Mouse (Mus musculus) limb, embryonic 14.5 days (tissue): ENCODE data around the gene Tgm5. TPM values are rescaled to one million over a fixed set of nuclear protein-coding genes. Genes with fewer than 3 reads are reported as not detected.

ENCODE experiments used
- ATAC-seq: fragments of 200-750 bp; cut with Nextera tagmentation; 2 replicates; pipeline ENCODE4 v1.8.0; 2017; ENCODE audit warnings: low read depth, moderate number of reproducible peaks, moderate TSS enrichment; ENCODE audit not compliant: low FRiP score
- DNase-seq: peaks from one replicate; pipeline ENCODE4 v3.0.0-alpha.2; 2015; ENCODE audit warnings: low spot score
- H3K27ac ChIP-seq: fragments of 300-500 bp; sonication (generic); replicated peaks from 2 replicates; pipeline ENCODE4 v1.5.1; 2014; ENCODE audit warnings: low read depth, mild to moderate bottlenecking, low read length, moderate library complexity, mixed read lengths
- H3K27me3 ChIP-seq: fragments of 300-500 bp; sonication (generic); 2 replicates; pipeline ENCODE4 v1.6.1; 2014; ENCODE audit warnings: low read length, mixed read lengths; ENCODE audit not compliant: control insufficient read depth, insufficient read depth
- H3K36me3 ChIP-seq: fragments of 300-500 bp; sonication (generic); 2 replicates; pipeline ENCODE4 v1.6.1; 2014; ENCODE audit warnings: mild to moderate bottlenecking, low read length, moderate library complexity, mixed read lengths; ENCODE audit not compliant: control insufficient read depth, insufficient read depth
- H3K4me1 ChIP-seq: fragments of 300-500 bp; sonication (generic); 2 replicates; pipeline ENCODE4 v1.6.1; 2014; ENCODE audit warnings: antibody characterized with exemption, low read length, mixed read lengths; ENCODE audit not compliant: control insufficient read depth, insufficient read depth
- H3K4me2 ChIP-seq: fragments of 300-500 bp; sonication (generic); replicated peaks from 2 replicates; pipeline ENCODE4 v1.6.1; 2014; ENCODE audit warnings: low read depth, mild to moderate bottlenecking, low read length, moderate library complexity; ENCODE audit not compliant: severe bottlenecking
- H3K4me3 ChIP-seq: fragments of 300-500 bp; sonication (generic); replicated peaks from 2 replicates; pipeline ENCODE4 v1.5.1; 2014; ENCODE audit warnings: low read length
- H3K9ac ChIP-seq: fragments of 300-500 bp; sonication (generic); 2 replicates; pipeline ENCODE4 v1.6.1; 2014; ENCODE audit warnings: mild to moderate bottlenecking, low read depth, low read length, moderate library complexity; ENCODE audit not compliant: severe bottlenecking
- H3K9me3 ChIP-seq: fragments of 300-500 bp; sonication (generic); 2 replicates; pipeline ENCODE4 v1.6.1; 2016; ENCODE audit warnings: low read length; ENCODE audit not compliant: control insufficient read depth
- POLR2A ChIP-seq: fragments of 200-500 bp; IDR thresholded peaks from 2 replicates; pipeline ENCODE4 v1.8.0; 2012; ENCODE audit warnings: inconsistent platforms, mild to moderate bottlenecking, moderate library complexity, borderline replicate concordance; ENCODE audit not compliant: insufficient read depth, insufficient read length; ENCODE audit errors: extremely low read depth
- WGBS: fragments of 180-500 bp; shearing (Covaris S2); extraction: QIAGEN DNeasy Blood & Tissue Kit; methylation state at CpG from one replicate; pipeline ENCODE4 v1.1.7; 2014; 5-methylcytosine and 5-hydroxymethylcytosine counted together
- polyA plus RNA-seq, 2 experiments: library from polyadenylated mRNA; depleted of rRNA in 1 of 2; stranded (reverse) in 1 of 2; unstranded in 1 of 2; fragments of >200 nt; fragmentation: Nextera tagmentation in 1 of 2; extraction: Ambion mirVana in 1 of 2; gene quantifications; 2 replicates each; pipeline versions ENCODE4 v1.2.1 to v1.2.3; 2012 to 2014

Tgm5 gene
- polyA plus RNA-seq, 2 experiments = 0.10 TPM; not detected in 1

- TF ChIP-seq POLR2A = no peak
- Histone ChIP-seq H3K36me3 (no peaks in the 10 kb centered on the region), H3K4me3 (no peak overlapping the region), H3K4me1 (no peaks in the 10 kb centered on the region; the same call in 1 of the 2 replicates), H3K27ac (no peak overlapping the region), H3K4me2 (no peak overlapping the region), H3K27me3 (no peaks in the 10 kb centered on the region), H3K9ac (no peak overlapping the region), H3K9me3 (no peaks in the 10 kb centered on the region)
- 84% methylated on average over 3 of the region's 3 CpGs for WGBS
- DNase-seq (no peak), ATAC-seq (no peak)
Measured at GRCm38 (mm10) chr2:121088507-121088906, 2.9 kb upstream of the Tgm5 start.

GRCm38 (mm10) chr2:121082626-121083025 lies 3.0 kb downstream of the Tgm5 start:
- Histone ChIP-seq H3K4me2 (no peak overlapping the region), H3K4me1 (no peaks in the 10 kb centered on the region; the same call in 1 of the 2 replicates), H3K27me3 (no peaks in the 10 kb centered on the region), H3K4me3 (no peak overlapping the region), H3K9ac (no peak overlapping the region), H3K9me3 (no peaks in the 10 kb centered on the region), H3K36me3 (no peaks in the 10 kb centered on the region), H3K27ac (no peak overlapping the region)
- WGBS = 88% methylated on average over 1 of the region's 1 CpGs
- TF ChIP-seq POLR2A = no peak
- ATAC-seq = no peak
- no peak for DNase-seq

GRCm38 (mm10) chr2:121074747-121075146 lies 10.9 kb downstream of the Tgm5 start:
- ATAC-seq (no peak), DNase-seq (no peak)
- 83% methylated on average over 7 of the region's 7 CpGs for WGBS
- no peak overlapping the region for H3K4me2 ChIP-seq
- no peak overlapping the region for H3K9ac ChIP-seq
- no peaks in the 10 kb centered on the region for H3K4me1 ChIP-seq
- H3K27me3 ChIP-seq = no peaks in the 10 kb centered on the region
- no peak for TF ChIP-seq POLR2A
- H3K27ac ChIP-seq = no peak overlapping the region
- no peaks in the 10 kb centered on the region for H3K36me3 ChIP-seq
- H3K4me3 ChIP-seq = no peak overlapping the region
- no peaks in the 10 kb centered on the region for H3K9me3 ChIP-seq

- H3K9ac ChIP-seq = no peak overlapping the region
- no peaks in the 10 kb centered on the region for H3K36me3 ChIP-seq
- ATAC-seq (no peak), DNase-seq (no peak)
- no peak overlapping the region for H3K4me2 ChIP-seq
- no peaks in the 10 kb centered on the region for H3K9me3 ChIP-seq
- TF ChIP-seq POLR2A = no peak
- 84% methylated on average over 6 of the region's 6 CpGs for WGBS
- H3K27me3 ChIP-seq = no peaks in the 10 kb centered on the region
- no peak overlapping the region for H3K4me3 ChIP-seq
- H3K4me1 ChIP-seq = no peaks in the 10 kb centered on the region
- no peak overlapping the region for H3K27ac ChIP-seq
Measured at GRCm38 (mm10) chr2:121071871-121072270, 13.8 kb downstream of the Tgm5 start.

GRCm38 (mm10) chr2:121069506-121069905 lies 16.1 kb downstream of the Tgm5 start:
- WGBS = 68% methylated on average over 6 of the region's 6 CpGs

GRCm38 (mm10) chr2:121067116-121067515 lies 18.5 kb downstream of the Tgm5 start:
- H3K27ac ChIP-seq = no peak overlapping the region
- no peaks in the 10 kb centered on the region for H3K9me3 ChIP-seq
- H3K4me2 ChIP-seq = no peak overlapping the region
- WGBS = 58% methylated on average over 4 of the region's 4 CpGs
- DNase-seq = no peak
- no peaks in the 10 kb centered on the region for H3K27me3 ChIP-seq
- TF ChIP-seq POLR2A = no peak
- H3K36me3 ChIP-seq = no peaks in the 10 kb centered on the region
- no peak overlapping the region for H3K9ac ChIP-seq
- no peak for ATAC-seq
- no peaks in the 10 kb centered on the region for H3K4me1 ChIP-seq
- no peak overlapping the region for H3K4me3 ChIP-seq

More at GRCm38 (mm10) chr2:121069506-121069905, 16.1 kb downstream of the Tgm5 start:
- no peak for TF ChIP-seq POLR2A
- Histone ChIP-seq H3K36me3 (no peaks in the 10 kb centered on the region), H3K27ac (no peak overlapping the region), H3K27me3 (no peaks in the 10 kb centered on the region), H3K9ac (no peak overlapping the region), H3K4me2 (no peak overlapping the region), H3K4me3 (no peak overlapping the region), H3K4me1 (no peaks in the 10 kb centered on the region), H3K9me3 (no peaks in the 10 kb centered on the region)
- DNase-seq (no peak), ATAC-seq (no peak)
